Mouse (Mus musculus): Measurements from ENCODE around the gene Hip1r.

DNA sequence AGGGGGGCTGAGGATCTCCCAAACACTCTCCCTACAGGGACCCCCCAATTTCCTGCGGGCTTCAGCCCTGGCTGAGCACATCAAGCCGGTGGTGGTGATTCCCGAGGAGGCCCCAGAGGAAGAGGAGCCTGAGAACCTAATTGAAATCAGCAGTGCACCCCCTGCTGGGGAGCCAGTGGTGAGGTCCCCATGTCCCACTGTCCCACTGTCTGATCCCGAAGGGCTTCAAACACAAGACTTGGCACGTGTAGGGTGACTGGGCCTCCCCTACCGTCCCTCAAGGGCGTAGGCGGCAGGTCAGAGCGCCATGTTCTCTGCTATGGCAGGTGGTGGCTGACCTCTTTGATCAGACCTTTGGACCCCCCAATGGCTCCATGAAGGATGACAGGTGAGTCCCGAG is 22.8 kb downstream of the Hip1r start:
- TF ChIP-seq CTCF (IDR thresholded peaks at IDR 0.05; ENCODE audit: control insufficient read depth, insufficient read depth, low read length) (no peak), POLR2A (IDR thresholded peaks at IDR 0.05; ENCODE audit: borderline replicate concordance, control insufficient read depth, low read depth, low read length) (no peak)

All from bone marrow, adult 2 months (tissue).